Mouse (Mus musculus): ENCODE measurements at regions not wholly inside any gene's neighbourhood (a gene's known extent, or its start where the extent isn't known, plus 50 kb on each side); places are given as distances from the start of the nearest gene placed in this dataset.

DNA sequence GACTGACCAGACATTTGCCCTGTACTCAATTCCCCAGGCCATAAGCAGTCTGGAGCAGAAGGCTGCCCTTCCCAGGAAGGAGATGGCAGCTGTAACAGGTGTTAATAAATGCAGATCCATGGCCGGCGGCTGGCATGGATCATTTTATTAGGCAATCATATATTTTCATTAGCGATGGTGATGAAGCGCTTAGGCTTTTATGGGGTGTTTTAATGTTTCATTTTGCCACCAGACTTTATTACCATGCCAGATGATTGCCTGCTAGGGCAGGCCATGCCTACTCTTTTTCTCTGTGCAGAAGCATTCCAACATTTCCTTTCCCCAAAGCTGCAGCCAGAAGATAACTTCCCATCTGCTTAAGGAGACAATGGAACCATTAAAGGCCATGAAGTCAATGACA, 596.2 kb downstream of the Gm9195 start:
- WGBS: 87% methylated on average over 4 of the region's 4 CpGs
- no peak overlapping the region for H3K4me2 ChIP-seq (ENCODE audit: low read depth, low read length)
- no peak overlapping the region for H3K27ac ChIP-seq (ENCODE audit: low read length)
- H3K9me3 ChIP-seq (replicated peaks; ENCODE audit: control insufficient read depth, low read length): no peaks in the 10 kb centered on the region
- H3K4me1 ChIP-seq (ENCODE audit: control insufficient read depth, insufficient read depth, low read length): no peaks in the 10 kb centered on the region
- no peak overlapping the region for H3K9ac ChIP-seq (ENCODE audit: low read length)
- no peaks in the 10 kb centered on the region for H3K27me3 ChIP-seq (ENCODE audit: control insufficient read depth, insufficient read depth, low read length)
- H3K36me3 ChIP-seq (ENCODE audit: control insufficient read depth, insufficient read depth, low read length): no peaks in the 10 kb centered on the region
- no peak for ATAC-seq (ENCODE audit: insufficient read depth, low FRiP score)
- no peak overlapping the region for H3K4me3 ChIP-seq (replicated peaks; ENCODE audit: low read length)

DNA sequence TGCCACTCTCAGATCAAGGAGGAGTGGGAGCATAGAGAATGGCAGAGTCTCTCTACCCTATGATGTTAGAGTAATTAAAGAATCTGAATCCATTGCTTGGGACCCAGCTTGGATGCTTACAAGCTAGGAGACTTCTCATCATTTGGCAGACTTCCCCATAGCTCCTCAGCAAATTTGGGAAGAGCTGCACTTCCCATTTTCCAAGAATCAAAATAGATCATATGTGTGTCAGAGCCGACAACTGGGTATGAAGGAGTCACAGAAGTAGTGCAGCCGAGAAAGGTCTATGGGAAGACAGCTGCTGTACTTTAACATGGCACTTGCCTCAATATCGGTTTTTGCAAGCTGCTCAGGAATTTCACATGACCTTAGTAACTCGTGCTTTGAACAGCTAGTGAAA, 596.8 kb downstream of the Gm9195 start:
- Histone ChIP-seq H3K4me1 (ENCODE audit: control insufficient read depth, insufficient read depth, low read length) (no peaks in the 10 kb centered on the region), H3K27me3 (ENCODE audit: control insufficient read depth, insufficient read depth, low read length) (no peaks in the 10 kb centered on the region), H3K4me2 (ENCODE audit: low read depth, low read length) (no peak overlapping the region), H3K36me3 (ENCODE audit: control insufficient read depth, insufficient read depth, low read length) (no peaks in the 10 kb centered on the region), H3K4me3 (replicated peaks; ENCODE audit: low read length) (no peak overlapping the region), H3K9me3 (replicated peaks; ENCODE audit: control insufficient read depth, low read length) (no peaks in the 10 kb centered on the region), H3K9ac (ENCODE audit: low read length) (no peak overlapping the region), H3K27ac (ENCODE audit: low read length) (no peak overlapping the region)
- 81% methylated on average over 4 of the region's 4 CpGs for WGBS
- ATAC-seq (ENCODE audit: insufficient read depth, low FRiP score): no peak

DNA sequence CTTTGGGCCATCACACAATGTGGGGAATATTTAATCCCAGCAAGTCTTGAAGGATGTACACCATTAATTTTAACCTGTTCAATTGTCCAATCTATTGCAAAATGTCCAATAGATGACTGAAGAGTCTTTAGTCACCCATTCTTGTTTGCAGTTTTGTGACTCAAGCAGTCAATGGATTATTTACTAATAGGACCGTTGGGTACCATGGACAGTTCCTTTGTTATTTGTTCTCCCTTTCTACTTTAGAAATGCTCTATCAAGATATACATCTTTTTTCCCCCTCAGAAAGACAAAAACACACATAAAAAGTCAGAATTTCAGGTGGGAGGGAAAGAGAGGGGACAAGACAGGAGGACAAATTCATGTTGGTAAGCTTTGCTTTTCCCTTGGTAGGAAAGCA, 598.3 kb downstream of the Gm9195 start:
- ATAC-seq (ENCODE audit: insufficient read depth, low FRiP score): no peak
- WGBS: 47% methylated on average over 1 of the region's 1 CpGs
- no peak overlapping the region for H3K4me3 ChIP-seq (replicated peaks; ENCODE audit: low read length)
- no peaks in the 10 kb centered on the region for H3K27me3 ChIP-seq (ENCODE audit: control insufficient read depth, insufficient read depth, low read length)
- no peak overlapping the region for H3K4me2 ChIP-seq (ENCODE audit: low read depth, low read length)
- H3K9ac ChIP-seq (ENCODE audit: low read length): no peak overlapping the region
- H3K9me3 ChIP-seq (replicated peaks; ENCODE audit: control insufficient read depth, low read length): no peaks in the 10 kb centered on the region
- H3K36me3 ChIP-seq (ENCODE audit: control insufficient read depth, insufficient read depth, low read length): no peaks in the 10 kb centered on the region
- H3K27ac ChIP-seq (ENCODE audit: low read length): no peak overlapping the region
- H3K4me1 ChIP-seq (ENCODE audit: control insufficient read depth, insufficient read depth, low read length): no peaks in the 10 kb centered on the region

- WGBS: 67% methylated on average over 1 of the region's 1 CpGs
- Histone ChIP-seq H3K36me3 (ENCODE audit: control insufficient read depth, insufficient read depth, low read length) (no peaks in the 10 kb centered on the region), H3K4me3 (replicated peaks; ENCODE audit: low read length) (no peak overlapping the region), H3K9me3 (replicated peaks; ENCODE audit: control insufficient read depth, low read length) (no peaks in the 10 kb centered on the region), H3K27me3 (ENCODE audit: control insufficient read depth, insufficient read depth, low read length) (no peaks in the 10 kb centered on the region), H3K4me2 (ENCODE audit: low read depth, low read length) (no peak overlapping the region), H3K9ac (ENCODE audit: low read length) (no peak overlapping the region), H3K4me1 (ENCODE audit: control insufficient read depth, insufficient read depth, low read length) (no peaks in the 10 kb centered on the region), H3K27ac (ENCODE audit: low read length) (no peak overlapping the region)
- no peak for ATAC-seq (ENCODE audit: insufficient read depth, low FRiP score)
These were observed 600.0 kb downstream of the Gm9195 start for GRCm38 (mm10) chr14:71891667-71892066.

- no peak overlapping the region for H3K4me2 ChIP-seq (ENCODE audit: low read depth, low read length)
- no peaks in the 10 kb centered on the region for H3K9me3 ChIP-seq (replicated peaks; ENCODE audit: control insufficient read depth, low read length)
- no peak overlapping the region for H3K9ac ChIP-seq (ENCODE audit: low read length)
- H3K36me3 ChIP-seq (ENCODE audit: control insufficient read depth, insufficient read depth, low read length): no peaks in the 10 kb centered on the region
- H3K4me3 ChIP-seq (replicated peaks; ENCODE audit: low read length): no peak overlapping the region
- no peaks in the 10 kb centered on the region for H3K4me1 ChIP-seq (ENCODE audit: control insufficient read depth, insufficient read depth, low read length)
- no peaks in the 10 kb centered on the region for H3K27me3 ChIP-seq (ENCODE audit: control insufficient read depth, insufficient read depth, low read length)
- ATAC-seq (ENCODE audit: insufficient read depth, low FRiP score): no peak
- no peak overlapping the region for H3K27ac ChIP-seq (ENCODE audit: low read length)
- 74% methylated on average over 2 of the region's 2 CpGs for WGBS
These were observed 608.8 kb downstream of the Gm9195 start for GRCm38 (mm10) chr14:71882871-71883270.

- H3K9me3 ChIP-seq (replicated peaks; ENCODE audit: control insufficient read depth, low read length): no peaks in the 10 kb centered on the region
- no peaks in the 10 kb centered on the region for H3K4me1 ChIP-seq (ENCODE audit: control insufficient read depth, insufficient read depth, low read length)
- no peaks in the 10 kb centered on the region for H3K36me3 ChIP-seq (ENCODE audit: control insufficient read depth, insufficient read depth, low read length)
- no peak overlapping the region for H3K4me3 ChIP-seq (replicated peaks; ENCODE audit: low read length)
- H3K27ac ChIP-seq (ENCODE audit: low read length): no peak overlapping the region
- no peaks in the 10 kb centered on the region for H3K27me3 ChIP-seq (ENCODE audit: control insufficient read depth, insufficient read depth, low read length)
- no peak for ATAC-seq (ENCODE audit: insufficient read depth, low FRiP score)
- H3K9ac ChIP-seq (ENCODE audit: low read length): no peak overlapping the region
- H3K4me2 ChIP-seq (ENCODE audit: low read depth, low read length): no peak overlapping the region
These were observed 646.1 kb downstream of the Gm9195 start for GRCm38 (mm10) chr14:71845546-71845945.

GRCm38 (mm10) chr14:71808863-71809487, 682.7 kb downstream of the Gm9195 start:
- Histone ChIP-seq H3K4me1 (ENCODE audit: control insufficient read depth, insufficient read depth, low read length) (no peaks in the 10 kb centered on the region), H3K4me2 (ENCODE audit: low read depth, low read length) (no peak overlapping the region), H3K27me3 (ENCODE audit: control insufficient read depth, insufficient read depth, low read length) (no peaks in the 10 kb centered on the region), H3K36me3 (ENCODE audit: control insufficient read depth, insufficient read depth, low read length) (no peaks in the 10 kb centered on the region), H3K9me3 (replicated peaks; ENCODE audit: control insufficient read depth, low read length) (no peaks in the 10 kb centered on the region), H3K9ac (ENCODE audit: low read length) (no peak overlapping the region), H3K4me3 (replicated peaks; ENCODE audit: low read length) (no peak overlapping the region), H3K27ac (ENCODE audit: low read length) (no peak overlapping the region)
- WGBS: 62% methylated on average over 13 of the region's 13 CpGs
- ATAC-seq (ENCODE audit: insufficient read depth, low FRiP score): no peak

DNA sequence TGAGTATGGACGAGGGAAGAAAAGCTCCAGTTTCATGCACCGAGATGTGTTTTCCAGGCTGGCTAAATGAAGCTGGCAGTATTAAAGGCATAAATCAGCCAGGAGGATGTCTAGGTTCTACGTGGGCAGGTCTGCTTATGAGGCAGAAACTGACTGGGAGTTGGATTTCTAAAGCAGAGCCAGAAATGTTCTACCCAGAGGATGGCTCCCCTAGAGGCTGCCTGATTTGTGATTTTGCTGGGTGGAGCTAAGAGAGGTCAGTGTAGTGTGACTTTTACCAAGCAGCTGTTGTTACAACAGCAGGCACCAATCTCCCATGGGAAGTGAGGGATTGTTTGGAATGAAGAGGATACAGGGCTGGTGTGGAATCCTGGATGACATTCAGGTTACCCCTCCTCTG, 686.0 kb downstream of the Gm9195 start:
- 67% methylated on average over 3 of the region's 3 CpGs for WGBS

DNA sequence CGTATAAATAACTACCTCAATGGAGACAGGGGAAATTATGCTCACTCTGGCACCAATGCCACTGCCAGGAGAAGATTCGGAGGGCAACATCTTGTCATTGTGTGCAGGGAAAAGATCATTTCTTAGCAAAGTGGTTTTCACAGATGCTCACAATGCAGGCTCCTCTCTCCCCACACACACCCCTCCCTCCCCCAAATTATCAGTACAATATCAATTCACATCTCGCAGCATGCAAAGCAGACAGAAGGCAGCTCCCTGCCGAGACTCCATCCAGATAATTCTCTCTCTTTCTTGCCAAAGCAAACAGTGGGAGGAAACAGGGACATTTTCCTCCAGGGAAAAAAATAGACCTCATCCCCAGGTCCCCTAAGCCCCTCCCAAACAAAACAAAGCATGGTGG, 691.8 kb downstream of the Gm9195 start:
- no peak overlapping the region for H3K9ac ChIP-seq (ENCODE audit: low read length)
- WGBS: 69% methylated on average over 4 of the region's 4 CpGs
- no peaks in the 10 kb centered on the region for H3K36me3 ChIP-seq (ENCODE audit: control insufficient read depth, insufficient read depth, low read length)
- no peaks in the 10 kb centered on the region for H3K27me3 ChIP-seq (ENCODE audit: control insufficient read depth, insufficient read depth, low read length)
- no peaks in the 10 kb centered on the region for H3K4me1 ChIP-seq (ENCODE audit: control insufficient read depth, insufficient read depth, low read length)
- no peak for ATAC-seq (ENCODE audit: insufficient read depth, low FRiP score)
- H3K4me3 ChIP-seq (replicated peaks; ENCODE audit: low read length): no peak overlapping the region
- no peak overlapping the region for H3K27ac ChIP-seq (ENCODE audit: low read length)
- H3K4me2 ChIP-seq (ENCODE audit: low read depth, low read length): no peak overlapping the region
- no peaks in the 10 kb centered on the region for H3K9me3 ChIP-seq (replicated peaks; ENCODE audit: control insufficient read depth, low read length)

More for the DNA sequence above, 686.0 kb downstream of the Gm9195 start:
- ATAC-seq (ENCODE audit: insufficient read depth, low FRiP score): no peak
- H3K4me3 ChIP-seq (replicated peaks; ENCODE audit: low read length): no peak overlapping the region
- no peak overlapping the region for H3K9ac ChIP-seq (ENCODE audit: low read length)
- no peaks in the 10 kb centered on the region for H3K36me3 ChIP-seq (ENCODE audit: control insufficient read depth, insufficient read depth, low read length)
- no peaks in the 10 kb centered on the region for H3K9me3 ChIP-seq (replicated peaks; ENCODE audit: control insufficient read depth, low read length)
- H3K4me1 ChIP-seq (ENCODE audit: control insufficient read depth, insufficient read depth, low read length): no peaks in the 10 kb centered on the region
- H3K4me2 ChIP-seq (ENCODE audit: low read depth, low read length): no peak overlapping the region
- no peak overlapping the region for H3K27ac ChIP-seq (ENCODE audit: low read length)
- H3K27me3 ChIP-seq (ENCODE audit: control insufficient read depth, insufficient read depth, low read length): no peaks in the 10 kb centered on the region

DNA sequence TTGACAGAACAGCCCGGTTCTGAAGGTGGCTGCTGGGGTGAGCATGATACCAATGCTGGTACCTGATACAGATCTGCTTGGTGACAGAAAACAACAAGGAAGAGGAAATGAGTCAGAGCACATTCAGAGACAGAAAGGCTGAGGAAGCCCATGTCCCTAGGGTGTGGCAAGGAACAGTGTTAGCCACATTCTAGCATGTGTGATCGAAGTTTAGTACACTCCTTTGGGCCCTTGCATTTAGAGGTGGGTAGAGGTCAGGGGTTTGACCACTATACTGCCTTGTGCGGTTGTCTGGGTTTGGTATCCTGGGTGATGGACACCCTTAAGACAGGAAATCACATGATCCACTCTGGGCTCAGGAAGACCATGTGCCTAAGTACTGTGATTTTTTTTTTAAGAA, 695.9 kb downstream of the Gm9195 start:
- no peaks in the 10 kb centered on the region for H3K36me3 ChIP-seq (ENCODE audit: control insufficient read depth, insufficient read depth, low read length)
- no peak overlapping the region for H3K27ac ChIP-seq (ENCODE audit: low read length)
- 62% methylated on average over 3 of the region's 3 CpGs for WGBS
- no peak for ATAC-seq (ENCODE audit: insufficient read depth, low FRiP score)
- no peak overlapping the region for H3K4me2 ChIP-seq (ENCODE audit: low read depth, low read length)
- no peak overlapping the region for H3K4me3 ChIP-seq (replicated peaks; ENCODE audit: low read length)
- H3K9me3 ChIP-seq (replicated peaks; ENCODE audit: control insufficient read depth, low read length): no peaks in the 10 kb centered on the region
- H3K9ac ChIP-seq (ENCODE audit: low read length): no peak overlapping the region
- no peaks in the 10 kb centered on the region for H3K27me3 ChIP-seq (ENCODE audit: control insufficient read depth, insufficient read depth, low read length)
- no peaks in the 10 kb centered on the region for H3K4me1 ChIP-seq (ENCODE audit: control insufficient read depth, insufficient read depth, low read length)
